Mouse (Mus musculus): ENCODE measurements around the gene Ap5b1. TPM values are rescaled to one million over a fixed set of nuclear protein-coding genes. Genes with fewer than 3 reads are reported as not detected.

Ap5b1 gene
- total and polyA plus RNA-seq, 2 experiments from 2014 or later, result 1.9 to 14.5 TPM

- WGBS, result 21% methylated on average over 10 of the region's 10 CpGs
- 0 out of 2 replicates have a peak, but pooled peaks cover 6% of the 10 kb centered on the region for H3K4me1 ChIP-seq (ENCODE audit: insufficient read depth, low read length)
- H3K4me2 ChIP-seq (ENCODE audit: low read depth, low read length, poor library complexity, severe bottlenecking), result peak overlapping the region; percentile 66
- no peak overlapping the region for H3K9ac ChIP-seq (replicated peaks; ENCODE audit: low read length, poor library complexity, severe bottlenecking)
- no peak for TF ChIP-seq CTCF (IDR thresholded peaks at IDR 0.05)
- no peak for DNase-seq (ENCODE audit: low spot score)
- H3K27ac ChIP-seq (ENCODE audit: low read depth, low read length), result no peak overlapping the region
- peaks cover 70% of the 10 kb centered on the region for H3K27me3 ChIP-seq (ENCODE audit: insufficient read depth, low read length)
- H3K36me3 ChIP-seq (ENCODE audit: insufficient read depth, low read length), result no peaks in the 10 kb centered on the region
- H3K4me3 ChIP-seq (ENCODE audit: low read depth, low read length), result peak overlapping the region; percentile 40
- H3K9me3 ChIP-seq (ENCODE audit: low read length), result no peaks in the 10 kb centered on the region
- no peak for ATAC-seq (ENCODE audit: low FRiP score)
These were observed 6.5 kb upstream of the Ap5b1 start for GRCm38 (mm10) chr19:5561252-5561790.

GRCm38 (mm10) chr19:5561886-5562285, 5.9 kb upstream of the Ap5b1 start:
- no peak for DNase-seq (ENCODE audit: low spot score)
- Histone ChIP-seq H3K4me2 (ENCODE audit: low read depth, low read length, poor library complexity, severe bottlenecking) (no peak overlapping the region), H3K9me3 (ENCODE audit: low read length) (no peaks in the 10 kb centered on the region), H3K4me1 (ENCODE audit: insufficient read depth, low read length) (0 out of 2 replicates have a peak, but pooled peaks cover 6% of the 10 kb centered on the region), H3K36me3 (ENCODE audit: insufficient read depth, low read length) (no peaks in the 10 kb centered on the region), H3K4me3 (ENCODE audit: low read depth, low read length) (no peak overlapping the region), H3K27me3 (ENCODE audit: insufficient read depth, low read length) (peaks cover 67% of the 10 kb centered on the region), H3K9ac (replicated peaks; ENCODE audit: low read length, poor library complexity, severe bottlenecking) (no peak overlapping the region), H3K27ac (ENCODE audit: low read depth, low read length) (no peak overlapping the region)
- ATAC-seq (ENCODE audit: low FRiP score), result no peak
- WGBS, result 72% methylated on average over 3 of the region's 3 CpGs
- TF ChIP-seq CTCF (IDR thresholded peaks at IDR 0.05), result no peak

GRCm38 (mm10) chr19:5562776-5563175, 5.0 kb upstream of the Ap5b1 start:
- no peaks in the 10 kb centered on the region for H3K9me3 ChIP-seq (ENCODE audit: low read length)
- no peak overlapping the region for H3K4me2 ChIP-seq (ENCODE audit: low read depth, low read length, poor library complexity, severe bottlenecking)
- H3K4me1 ChIP-seq (ENCODE audit: insufficient read depth, low read length), result 0 out of 2 replicates have a peak, but pooled peaks cover 6% of the 10 kb centered on the region
- no peak for TF ChIP-seq CTCF (IDR thresholded peaks at IDR 0.05)
- peaks cover 59% of the 10 kb centered on the region for H3K27me3 ChIP-seq (ENCODE audit: insufficient read depth, low read length)
- H3K4me3 ChIP-seq (ENCODE audit: low read depth, low read length), result no peak overlapping the region
- WGBS, result 89% methylated on average over 10 of the region's 10 CpGs
- H3K27ac ChIP-seq (ENCODE audit: low read depth, low read length), result no peak overlapping the region
- no peak for DNase-seq (ENCODE audit: low spot score)
- H3K36me3 ChIP-seq (ENCODE audit: insufficient read depth, low read length), result no peaks in the 10 kb centered on the region
- no peak overlapping the region for H3K9ac ChIP-seq (replicated peaks; ENCODE audit: low read length, poor library complexity, severe bottlenecking)
- no peak for ATAC-seq (ENCODE audit: low FRiP score)

- WGBS, result 53% methylated on average over 5 of the region's 5 CpGs
These were observed 1.5 kb upstream of the Ap5b1 start for GRCm38 (mm10) chr19:5566316-5566715.

GRCm38 (mm10) chr19:5567180-5567533, 668 bp upstream of the Ap5b1 start:
- DNase-seq (ENCODE audit: low spot score) (peak; percentile 7), ATAC-seq (ENCODE audit: low FRiP score) (peak; percentile 15)
- H3K4me2 ChIP-seq (ENCODE audit: low read depth, low read length, poor library complexity, severe bottlenecking), result peak overlapping the region; percentile 94
- H3K4me1 ChIP-seq (ENCODE audit: insufficient read depth, low read length), result 0 out of 2 replicates have a peak, but pooled peaks cover 4% of the 10 kb centered on the region
- no peaks in the 10 kb centered on the region for H3K9me3 ChIP-seq (ENCODE audit: low read length)
- H3K27ac ChIP-seq (ENCODE audit: low read depth, low read length), result peak overlapping the region; percentile 81; the same call in 1 of the 2 replicates
- H3K4me3 ChIP-seq (ENCODE audit: low read depth, low read length), result peak overlapping the region; percentile 58
- peaks cover 24% of the 10 kb centered on the region for H3K27me3 ChIP-seq (ENCODE audit: insufficient read depth, low read length)
- TF ChIP-seq CTCF (IDR thresholded peaks at IDR 0.05), result no peak
- H3K9ac ChIP-seq (replicated peaks; ENCODE audit: low read length, poor library complexity, severe bottlenecking), result peak overlapping the region; percentile 80
- WGBS, result 2% methylated on average over 25 of the region's 26 CpGs
- H3K36me3 ChIP-seq (ENCODE audit: insufficient read depth, low read length), result peaks cover 14% of the 10 kb centered on the region; the same call in 1 of the 2 replicates

More at GRCm38 (mm10) chr19:5566316-5566715, 1.5 kb upstream of the Ap5b1 start:
- no peak overlapping the region for H3K4me3 ChIP-seq (ENCODE audit: low read depth, low read length)
- peaks cover 14% of the 10 kb centered on the region; the same call in 1 of the 2 replicates for H3K36me3 ChIP-seq (ENCODE audit: insufficient read depth, low read length)
- 0 out of 2 replicates have a peak, but pooled peaks cover 4% of the 10 kb centered on the region for H3K4me1 ChIP-seq (ENCODE audit: insufficient read depth, low read length)
- H3K27ac ChIP-seq (ENCODE audit: low read depth, low read length), result no peak overlapping the region
- H3K27me3 ChIP-seq (ENCODE audit: insufficient read depth, low read length), result peaks cover 31% of the 10 kb centered on the region
- no peak overlapping the region for H3K9ac ChIP-seq (replicated peaks; ENCODE audit: low read length, poor library complexity, severe bottlenecking)
- no peaks in the 10 kb centered on the region for H3K9me3 ChIP-seq (ENCODE audit: low read length)
- H3K4me2 ChIP-seq (ENCODE audit: low read depth, low read length, poor library complexity, severe bottlenecking), result no peak overlapping the region
- no peak for TF ChIP-seq CTCF (IDR thresholded peaks at IDR 0.05)
- DNase-seq (ENCODE audit: low spot score) (no peak), ATAC-seq (ENCODE audit: low FRiP score) (no peak)

- ATAC-seq (ENCODE audit: low FRiP score) (peak; percentile 31; the same call in 1 of the 2 replicates), DNase-seq (ENCODE audit: low spot score) (peak; percentile 93)
- Histone ChIP-seq H3K9me3 (ENCODE audit: low read length) (no peaks in the 10 kb centered on the region), H3K4me3 (ENCODE audit: low read depth, low read length) (peak overlapping the region; percentile 58), H3K27me3 (ENCODE audit: insufficient read depth, low read length) (peaks cover 13% of the 10 kb centered on the region), H3K4me2 (ENCODE audit: low read depth, low read length, poor library complexity, severe bottlenecking) (peak overlapping the region; percentile 94), H3K9ac (replicated peaks; ENCODE audit: low read length, poor library complexity, severe bottlenecking) (peak overlapping the region; percentile 80), H3K27ac (ENCODE audit: low read depth, low read length) (peak overlapping the region; percentile 81; the same call in 1 of the 2 replicates), H3K4me1 (ENCODE audit: insufficient read depth, low read length) (0 out of 2 replicates have a peak, but pooled peaks cover 4% of the 10 kb centered on the region), H3K36me3 (ENCODE audit: insufficient read depth, low read length) (peaks cover 14% of the 10 kb centered on the region; the same call in 1 of the 2 replicates)
- TF ChIP-seq CTCF (IDR thresholded peaks at IDR 0.05), result peak; percentile 89
- whole genome bisulfite sequencing, result 10% methylated on average over 27 of the region's 27 CpGs
These were observed 780 bp downstream of the Ap5b1 start for GRCm38 (mm10) chr19:5568470-5569140.

Measured in midbrain, postnatal 0 days (tissue).